Mouse (Mus musculus) cortical plate, adult 2 months (tissue): ENCODE measurements around the gene Cnp.

Source experiments
- CTCF ChIP-seq: fragments of 200-500 bp; IDR thresholded peaks from 2 replicates; pipeline ENCODE4 v1.5.1; 2011; ENCODE audit warnings: mild to moderate bottlenecking, control low read depth, low read length; ENCODE audit not compliant: insufficient read depth; ENCODE audit errors: extremely low read depth
- POLR2A ChIP-seq: fragments of 200-500 bp; IDR thresholded peaks from 2 replicates; pipeline ENCODE4 v1.6.1; 2011; ENCODE audit warnings: mild to moderate bottlenecking, low read length, control low read depth; ENCODE audit not compliant: insufficient read depth; ENCODE audit errors: extremely low read depth

- TF ChIP-seq POLR2A (no peak), CTCF (no peak)
Measured at GRCm38 (mm10) chr11:100634530-100634929, 59.8 kb downstream of the Cnp start.
